Mouse (Mus musculus) intestine, embryonic 16.5 days (tissue): ENCODE data around the gene Gapdhs. TPM values are rescaled to one million over a fixed set of nuclear protein-coding genes. Genes with fewer than 3 reads are reported as not detected.
"Not testable (repeated sequence)": the region's sequence is repeated elsewhere in the genome, so short reads cannot be mapped to it uniquely, and the experiment has no call there.

ENCODE experiments used
- ATAC-seq: fragments of 200-750 bp; cut with Nextera tagmentation; 2 replicates; pipeline ENCODE4 v1.8.0; 2017; ENCODE audit warnings: moderate TSS enrichment, moderate library complexity
- H3K27ac ChIP-seq: fragments of 300-500 bp; sonication (generic); 2 replicates; pipeline ENCODE4 v1.5.1; 2014; ENCODE audit warnings: mild to moderate bottlenecking, low read length
- H3K27me3 ChIP-seq: fragments of 300-500 bp; sonication (generic); replicated peaks from 2 replicates; pipeline ENCODE4 v1.6.1; 2014; ENCODE audit warnings: low read length, control low read depth, mixed read lengths; ENCODE audit not compliant: control insufficient read depth, insufficient read depth
- H3K36me3 ChIP-seq: fragments of 300-500 bp; sonication (generic); 2 replicates; pipeline ENCODE4 v1.6.1; 2014; ENCODE audit warnings: low read length, control low read depth; ENCODE audit not compliant: control insufficient read depth, insufficient read depth
- H3K4me1 ChIP-seq: fragments of 300-500 bp; sonication (generic); 2 replicates; pipeline ENCODE4 v1.6.1; 2014; ENCODE audit warnings: low read length, control low read depth, mixed read lengths; ENCODE audit not compliant: control insufficient read depth, insufficient read depth
- H3K4me2 ChIP-seq: fragments of 300-500 bp; sonication (generic); 2 replicates; pipeline ENCODE4 v1.6.1; 2014; ENCODE audit warnings: low read depth, low read length, control low read depth
- H3K4me3 ChIP-seq: fragments of 300-500 bp; sonication (generic); 2 replicates; pipeline ENCODE4 v1.5.1; 2014; ENCODE audit warnings: mild to moderate bottlenecking, low read length
- H3K9ac ChIP-seq: fragments of 300-500 bp; sonication (generic); 2 replicates; pipeline ENCODE4 v1.6.1; 2014; ENCODE audit warnings: low read depth, low read length
- H3K9me3 ChIP-seq: fragments of 300-500 bp; sonication (generic); 2 replicates; pipeline ENCODE4 v1.6.1; 2016; ENCODE audit warnings: low read length, control low read depth; ENCODE audit not compliant: control insufficient read depth
- WGBS: fragments of 180-500 bp; shearing (Covaris S2); extraction: QIAGEN DNeasy Blood & Tissue Kit; methylation state at CpG from one replicate; pipeline ENCODE4 v1.1.7; 2014; 5-methylcytosine and 5-hydroxymethylcytosine counted together
- polyA plus RNA-seq: library from polyadenylated mRNA; unstranded; fragments of >200 nt; fragmentation: Nextera tagmentation; extraction: Ambion mirVana; gene quantifications from 2 replicates; pipeline ENCODE4 v1.2.1, GENCODE M21; 2015

Gene Gapdhs
- 0.32 TPM in 1 of 2 replicates, not detected in the other for polyA plus RNA-seq

GRCm38 (mm10) chr7:30743617-30744016, at the start of gene Gapdhs:
Gene Gapdhs (minus strand): TSS chr7:30743681.
- not testable (repeated sequence) for H3K27ac ChIP-seq, H3K4me2 ChIP-seq, H3K4me3 ChIP-seq, H3K36me3 ChIP-seq, H3K27me3 ChIP-seq, H3K9ac ChIP-seq, H3K9me3 ChIP-seq, H3K4me1 ChIP-seq
- 40% methylated on average over 1 of the region's 4 CpGs for WGBS
- ATAC-seq = peak; percentile 32; the same call in 1 of the 2 replicates

- Histone ChIP-seq H3K27ac (no peak overlapping the region), H3K4me1 (no peaks in the 10 kb centered on the region), H3K4me2 (no peak overlapping the region), H3K9me3 (no peaks in the 10 kb centered on the region), H3K36me3 (no peaks in the 10 kb centered on the region), H3K9ac (no peak overlapping the region), H3K4me3 (no peak overlapping the region), H3K27me3 (no peaks in the 10 kb centered on the region)
- ATAC-seq = peak; percentile 69
- 19% methylated on average over 9 of the region's 9 CpGs for WGBS
Observed at GRCm38 (mm10) chr7:30791921-30792320, 48.4 kb upstream of the Gapdhs start.

- 73% methylated on average over 10 of the region's 10 CpGs for WGBS
- Histone ChIP-seq H3K36me3 (no peaks in the 10 kb centered on the region), H3K9ac (no peak overlapping the region), H3K9me3 (no peaks in the 10 kb centered on the region), H3K4me1 (no peaks in the 10 kb centered on the region), H3K4me3 (no peak overlapping the region), H3K4me2 (no peak overlapping the region), H3K27me3 (no peaks in the 10 kb centered on the region), H3K27ac (no peak overlapping the region)
- no peak for ATAC-seq
Observed at GRCm38 (mm10) chr7:30790141-30790540, 46.7 kb upstream of the Gapdhs start.

GRCm38 (mm10) chr7:30787377-30788022, 44.0 kb upstream of the Gapdhs start, which contains the start of gene Krtdap:
Gene Krtdap (plus strand): TSS chr7:30787896.
- 52% methylated on average over 15 of the region's 15 CpGs for WGBS
- Histone ChIP-seq H3K4me1 (no peaks in the 10 kb centered on the region), H3K9me3 (no peaks in the 10 kb centered on the region), H3K4me2 (no peak within 1 kb of the TSS), H3K4me3 (no peak within 1 kb of the TSS), H3K36me3 (no peaks in the 10 kb centered on the region), H3K9ac (no peak within 1 kb of the TSS), H3K27me3 (no peaks in the 10 kb centered on the region), H3K27ac (no peak within 1 kb of the TSS)
- ATAC-seq = no peak

GRCm38 (mm10) chr7:30785721-30786546, 42.5 kb upstream of the Gapdhs start:
- 63% methylated on average over 13 of the region's 13 CpGs for WGBS
- H3K4me3 ChIP-seq = no peak overlapping the region
- no peaks in the 10 kb centered on the region for H3K4me1 ChIP-seq
- H3K9me3 ChIP-seq = no peaks in the 10 kb centered on the region
- H3K36me3 ChIP-seq = no peaks in the 10 kb centered on the region
- H3K27me3 ChIP-seq = no peaks in the 10 kb centered on the region
- H3K27ac ChIP-seq = no peak overlapping the region
- no peak for ATAC-seq
- no peak overlapping the region for H3K9ac ChIP-seq
- H3K4me2 ChIP-seq = no peak overlapping the region

- H3K9ac ChIP-seq = no peak overlapping the region
- no peaks in the 10 kb centered on the region for H3K4me1 ChIP-seq
- ATAC-seq = no peak; the same call in 1 of the 2 replicates
- no peaks in the 10 kb centered on the region for H3K36me3 ChIP-seq
- H3K27me3 ChIP-seq = no peaks in the 10 kb centered on the region
- H3K4me3 ChIP-seq = no peak overlapping the region
- H3K4me2 ChIP-seq = no peak overlapping the region
- no peak overlapping the region for H3K27ac ChIP-seq
- no peaks in the 10 kb centered on the region for H3K9me3 ChIP-seq
- WGBS = 51% methylated on average over 1 of the region's 1 CpGs
Observed at GRCm38 (mm10) chr7:30785154-30785553, 41.7 kb upstream of the Gapdhs start.

- Histone ChIP-seq H3K27ac (no peak overlapping the region), H3K27me3 (no peaks in the 10 kb centered on the region), H3K9me3 (no peaks in the 10 kb centered on the region), H3K9ac (no peak overlapping the region), H3K4me1 (no peaks in the 10 kb centered on the region), H3K4me3 (no peak overlapping the region), H3K36me3 (no peaks in the 10 kb centered on the region), H3K4me2 (no peak overlapping the region)
- ATAC-seq = no peak
- 54% methylated on average over 3 of the region's 3 CpGs for WGBS
Observed at GRCm38 (mm10) chr7:30782658-30783057, 39.2 kb upstream of the Gapdhs start.

- no peaks in the 10 kb centered on the region for H3K4me1 ChIP-seq
- no peaks in the 10 kb centered on the region for H3K36me3 ChIP-seq
- no peak overlapping the region for H3K4me3 ChIP-seq
- 61% methylated on average over 4 of the region's 4 CpGs for WGBS
- H3K27me3 ChIP-seq = no peaks in the 10 kb centered on the region
- H3K9ac ChIP-seq = no peak overlapping the region
- no peak for ATAC-seq
- H3K27ac ChIP-seq = no peak overlapping the region
- H3K9me3 ChIP-seq = no peaks in the 10 kb centered on the region
- H3K4me2 ChIP-seq = no peak overlapping the region
Observed at GRCm38 (mm10) chr7:30781792-30782191, 38.3 kb upstream of the Gapdhs start.

- no peak overlapping the region for H3K27ac ChIP-seq
- no peaks in the 10 kb centered on the region for H3K4me1 ChIP-seq
- H3K27me3 ChIP-seq = no peaks in the 10 kb centered on the region
- 85% methylated on average over 1 of the region's 1 CpGs for WGBS
- ATAC-seq = no peak
- no peak overlapping the region for H3K4me3 ChIP-seq
- no peak overlapping the region for H3K4me2 ChIP-seq
- H3K9me3 ChIP-seq = no peaks in the 10 kb centered on the region
- H3K9ac ChIP-seq = no peak overlapping the region
- H3K36me3 ChIP-seq = no peaks in the 10 kb centered on the region
Observed at GRCm38 (mm10) chr7:30777911-30778310, 34.4 kb upstream of the Gapdhs start.
